Mouse (Mus musculus) CD4-positive, CD25-positive, alpha-beta regulatory T cell, adult 4 months (primary cell): Measurements from ENCODE around the gene Atp5j. TPM values are rescaled to one million over a fixed set of nuclear protein-coding genes. Genes with fewer than 3 reads are reported as not detected.

ENCODE experiments used
- ATAC-seq: one replicate; pipeline ENCODE4 v1.8.0; 2017
- polyA plus RNA-seq, 2 experiments: library from polyadenylated mRNA; unstranded; fragments of 100-300 nt; shearing (Covaris generic); gene quantifications; one replicate each; pipeline ENCODE4 v1.2.1; 2017

Gene Atp5j
- polyA plus RNA-seq: 100 to 1,000 TPM; 385 to 522 TPM

DNA sequence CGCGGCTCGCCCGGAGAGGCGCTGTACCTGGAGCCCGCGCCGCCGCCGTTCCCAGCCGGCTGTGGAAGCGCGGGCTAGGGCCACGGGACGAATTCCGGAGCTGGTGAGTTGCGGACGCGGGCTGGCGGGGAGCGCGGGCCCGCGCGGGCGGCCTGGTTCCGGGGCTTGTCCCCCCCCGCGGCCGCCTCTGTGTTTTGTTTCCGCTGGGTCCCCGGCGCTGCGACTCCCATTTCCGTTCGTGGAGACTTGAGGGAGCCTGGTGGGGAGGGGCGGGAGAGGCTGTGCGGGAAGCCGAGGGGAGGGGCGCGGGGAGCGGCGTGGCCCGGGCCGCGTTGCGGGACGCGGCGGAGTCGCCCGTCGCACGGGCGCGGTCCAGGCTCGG is at the start of gene Atp5j:
Atp5j (minus strand) TSS at position 185 of the 382 bp plus-strand sequence.
- ATAC-seq: peak; percentile 30

DNA sequence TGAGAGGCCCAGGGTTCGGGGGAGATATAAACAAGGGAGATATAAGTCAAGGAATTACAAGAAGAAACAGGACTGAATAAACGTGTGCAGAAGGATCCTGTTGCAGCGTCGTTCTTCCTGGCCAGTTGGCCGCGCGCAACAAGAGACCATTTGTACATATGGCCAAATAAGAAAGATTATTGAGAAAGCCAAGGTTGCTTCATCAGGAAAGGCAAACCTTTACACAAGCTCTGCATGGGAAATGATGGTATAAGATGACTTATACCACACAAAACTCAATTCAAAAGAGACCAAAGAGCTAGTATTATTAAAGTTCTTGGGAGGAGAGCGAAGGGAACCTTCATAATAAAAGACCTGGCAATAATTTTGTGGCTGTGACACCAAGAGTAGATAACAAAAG is 49.1 kb upstream of the Atp5j start:
- no peak for ATAC-seq

- ATAC-seq: no peak
Measured at GRCm38 (mm10) chr16:84881754-84882321, 46.4 kb upstream of the Atp5j start.

DNA sequence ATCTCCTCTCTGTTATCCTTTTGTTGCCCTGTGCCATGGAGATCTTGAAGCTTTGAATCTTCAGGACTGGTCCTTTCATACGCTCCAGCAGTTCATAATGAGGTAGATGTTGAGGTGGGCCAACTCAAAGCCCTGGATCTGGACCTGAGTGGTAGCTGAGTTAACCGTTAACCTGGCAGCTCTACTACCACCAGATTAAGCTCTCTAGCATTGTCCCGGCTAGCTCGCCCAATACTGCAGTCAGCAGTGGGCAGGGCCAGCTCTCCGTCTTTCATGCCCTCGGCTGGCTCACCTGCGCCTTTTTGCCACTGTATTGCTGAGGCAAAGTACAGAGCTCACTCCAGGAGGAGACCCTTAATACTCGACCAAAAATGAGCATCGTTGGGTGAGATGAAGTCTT is 45.7 kb upstream of the Atp5j start:
- no peak for ATAC-seq

DNA sequence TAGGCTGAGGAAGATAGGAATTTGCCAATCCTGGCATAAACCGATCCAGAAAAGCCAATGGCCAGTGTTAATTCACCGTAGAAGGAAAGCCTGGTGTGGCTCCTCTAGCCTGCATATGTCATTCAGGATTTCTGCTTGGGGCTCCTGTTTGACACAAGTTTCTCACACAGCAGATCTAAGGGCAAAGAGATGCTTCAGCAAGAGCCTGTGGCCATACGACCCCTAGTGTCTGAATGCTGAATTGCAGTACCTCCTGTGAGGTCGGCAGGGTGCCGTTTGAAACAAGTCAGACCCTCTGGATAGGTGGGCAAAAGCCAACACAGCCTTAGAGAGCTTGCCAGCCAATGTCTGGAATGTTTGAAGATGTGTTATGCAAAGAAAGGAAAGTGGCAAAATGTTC is 43.7 kb upstream of the Atp5j start:
- peak; percentile 87 for ATAC-seq

- no peak for ATAC-seq
Measured at GRCm38 (mm10) chr16:84876082-84876481, 40.7 kb upstream of the Atp5j start.

DNA sequence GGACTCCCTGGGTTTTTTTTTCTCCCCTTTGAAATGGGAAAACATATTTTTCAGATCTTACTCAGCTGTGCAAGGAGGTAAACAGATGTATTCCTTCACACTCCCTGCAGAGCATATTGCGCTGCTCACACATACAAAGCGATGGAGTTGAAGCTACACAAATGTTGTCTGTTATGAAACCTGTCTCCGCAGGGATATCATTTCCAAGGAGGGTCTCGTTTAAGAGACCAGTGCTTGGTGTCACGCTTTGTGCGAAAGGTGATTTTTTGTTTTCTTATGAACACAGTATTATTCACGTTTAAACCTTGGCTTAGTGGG is 40.3 kb upstream of the Atp5j start:
- ATAC-seq: no peak

DNA sequence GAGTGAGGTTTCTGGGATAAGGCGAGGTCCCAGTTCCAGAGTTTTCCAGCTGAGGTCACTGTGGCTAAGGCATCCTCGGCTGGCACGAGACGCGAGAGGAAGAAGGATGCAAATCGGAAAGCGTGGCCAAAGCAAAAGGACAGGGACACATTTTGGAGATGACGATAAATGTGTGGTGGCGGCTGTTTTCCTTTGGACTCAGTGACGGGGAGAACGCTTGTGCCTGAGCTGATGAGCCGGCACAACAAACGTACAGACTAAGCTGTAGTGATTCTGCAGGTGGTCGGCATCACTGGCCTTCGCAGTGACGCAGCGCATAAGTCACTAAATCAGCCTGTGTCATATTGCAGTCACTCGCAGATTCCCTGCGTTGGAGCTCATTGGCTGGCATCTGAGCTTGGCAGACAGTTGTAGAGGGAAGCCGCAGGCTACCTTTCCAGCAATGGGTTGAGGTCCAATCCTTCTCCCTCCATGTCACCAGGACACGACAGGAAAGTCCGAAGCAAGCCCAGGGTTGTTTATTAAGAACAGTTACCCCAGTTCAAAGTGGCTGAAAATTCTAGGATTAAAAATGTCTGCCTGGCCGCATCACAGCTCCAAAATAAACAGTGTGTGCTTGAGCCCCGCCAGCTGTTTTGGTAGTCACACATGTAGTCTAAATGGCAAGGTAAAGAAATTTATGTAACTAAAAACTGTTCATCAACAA is 39.7 kb upstream of the Atp5j start:
- no peak for ATAC-seq

DNA sequence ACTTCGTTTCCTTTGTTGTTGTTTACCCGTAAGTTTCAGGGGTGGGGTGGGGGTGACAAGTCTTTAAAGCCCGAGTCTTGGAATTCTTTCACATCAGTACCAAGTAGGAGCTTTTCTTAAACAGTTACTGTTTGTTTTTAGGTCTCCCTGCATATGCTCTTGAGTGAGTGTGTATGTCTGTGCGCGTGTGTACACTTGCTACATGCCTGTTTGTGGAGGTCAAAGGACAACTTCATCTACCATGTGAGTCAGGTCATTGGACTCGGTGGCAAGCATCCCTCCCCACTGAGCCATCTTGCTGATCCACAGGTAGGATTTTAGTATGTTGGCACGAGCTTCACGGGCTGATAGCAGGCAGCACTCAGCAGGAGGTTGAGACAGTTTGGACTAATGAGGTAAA is 38.4 kb upstream of the Atp5j start:
- no peak for ATAC-seq

DNA sequence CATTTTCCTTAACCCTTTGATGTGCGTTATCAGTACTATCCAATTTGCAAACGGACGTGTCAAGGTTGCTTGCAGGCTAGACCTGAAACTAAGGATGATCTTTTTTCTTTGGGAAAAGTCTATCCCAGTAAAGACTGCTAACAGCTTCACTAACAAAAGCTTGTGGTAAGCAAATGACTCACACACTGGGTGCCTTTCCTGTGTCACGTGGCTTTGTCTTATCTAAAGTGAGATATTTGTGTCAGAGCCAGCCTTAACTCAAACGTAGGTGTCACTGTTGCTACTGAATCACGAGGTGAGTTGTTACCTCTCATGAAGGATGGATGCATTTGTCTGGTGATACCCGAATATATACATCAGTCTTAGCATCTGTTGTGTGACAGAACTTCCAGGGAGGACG is 29.2 kb upstream of the Atp5j start:
- ATAC-seq: no peak

- ATAC-seq: no peak
Measured at GRCm38 (mm10) chr16:84853492-84853891, 18.1 kb upstream of the Atp5j start.

GRCm38 (mm10) chr16:84838576-84838975 is 3.2 kb upstream of the Atp5j start:
- ATAC-seq: no peak

DNA sequence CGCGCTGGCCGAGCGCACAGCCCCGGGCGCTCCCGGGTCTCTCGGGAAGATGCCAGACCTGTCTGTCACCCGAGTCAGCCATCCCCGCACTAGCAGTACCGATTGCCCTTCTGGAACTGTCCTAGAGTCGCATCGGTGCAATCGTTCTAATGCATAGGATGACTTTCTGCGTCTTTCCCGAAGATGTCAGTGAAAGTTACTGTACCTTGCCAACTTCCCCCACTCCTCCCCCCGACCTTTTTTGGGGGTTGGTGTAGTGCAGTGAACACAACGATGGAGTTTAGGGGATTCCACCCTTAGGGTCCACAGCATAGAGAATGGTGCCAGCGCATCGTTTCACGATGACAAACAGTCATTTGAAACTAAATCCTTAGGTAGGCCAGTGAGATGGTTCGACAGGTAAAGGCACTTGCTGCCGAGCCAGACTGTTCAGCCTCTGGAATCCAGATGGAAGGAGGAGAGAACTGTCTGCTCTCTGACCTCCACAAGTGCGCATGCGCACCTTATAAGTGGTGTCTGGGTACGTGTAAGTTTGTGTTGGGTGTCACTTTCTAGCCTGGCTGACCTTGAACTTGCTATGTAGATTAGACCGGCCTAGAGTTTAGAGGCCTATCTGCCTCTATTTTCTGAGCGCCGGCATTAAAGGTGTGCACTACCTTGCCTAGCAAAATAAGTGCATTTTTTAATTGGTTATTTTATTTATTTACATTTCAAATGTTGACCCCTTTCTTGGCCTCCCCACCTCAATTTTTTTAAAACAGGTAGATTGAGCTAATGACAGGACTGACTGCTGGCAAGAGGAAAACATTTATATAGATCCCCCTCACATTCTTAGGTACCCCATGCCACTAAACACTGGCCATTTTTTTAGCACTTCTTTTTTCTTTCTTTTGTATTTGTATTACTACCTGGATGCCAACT is 658 bp upstream of the Atp5j start:
- ATAC-seq: peak; percentile 1

- peak; percentile 88 for ATAC-seq
Measured at GRCm38 (mm10) chr16:84834745-84835440, 532 bp downstream of the Atp5j start, which contains the start of gene Gabpa. Gabpa (plus strand) TSS chr16:84834925.

DNA sequence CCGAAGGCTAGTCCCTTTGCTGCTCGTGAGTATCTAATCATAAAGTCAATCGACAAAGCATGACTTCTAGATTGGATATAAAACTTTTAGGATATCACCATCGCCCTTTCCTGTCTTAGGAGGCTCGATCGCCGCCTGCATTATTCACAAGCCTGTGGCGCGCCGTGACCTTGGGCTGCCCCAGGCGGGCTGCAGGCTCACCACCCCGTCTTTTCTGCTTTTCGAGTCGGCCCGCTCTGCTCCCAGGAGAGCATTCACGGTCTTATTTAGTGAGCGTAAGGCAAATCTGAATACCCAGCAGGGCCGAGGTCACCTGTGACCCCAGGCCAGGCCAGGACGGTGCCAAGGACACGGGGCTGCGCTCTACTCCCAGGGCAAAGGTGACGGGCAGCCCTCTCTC is 1.1 kb downstream of the Atp5j start:
- ATAC-seq: peak; percentile 10

DNA sequence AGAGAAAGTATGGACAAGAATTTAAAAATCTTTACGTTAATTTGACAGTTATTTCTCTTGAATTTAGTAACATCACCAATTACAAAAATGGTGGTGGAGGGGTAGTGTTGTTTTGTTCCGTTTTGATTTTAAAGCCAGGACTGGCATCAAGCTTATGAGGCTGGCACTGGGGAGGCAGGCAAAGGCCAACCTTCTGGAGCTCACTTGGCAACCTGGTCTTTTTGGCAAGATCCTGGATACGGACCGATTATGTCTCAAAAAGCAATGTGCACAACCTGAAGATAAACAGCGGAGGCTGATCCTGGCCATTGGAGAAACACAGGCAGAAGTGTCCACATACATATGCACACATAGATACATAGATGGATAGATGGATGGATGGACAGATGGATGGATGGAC is 2.7 kb downstream of the Atp5j start:
- no peak for ATAC-seq

DNA sequence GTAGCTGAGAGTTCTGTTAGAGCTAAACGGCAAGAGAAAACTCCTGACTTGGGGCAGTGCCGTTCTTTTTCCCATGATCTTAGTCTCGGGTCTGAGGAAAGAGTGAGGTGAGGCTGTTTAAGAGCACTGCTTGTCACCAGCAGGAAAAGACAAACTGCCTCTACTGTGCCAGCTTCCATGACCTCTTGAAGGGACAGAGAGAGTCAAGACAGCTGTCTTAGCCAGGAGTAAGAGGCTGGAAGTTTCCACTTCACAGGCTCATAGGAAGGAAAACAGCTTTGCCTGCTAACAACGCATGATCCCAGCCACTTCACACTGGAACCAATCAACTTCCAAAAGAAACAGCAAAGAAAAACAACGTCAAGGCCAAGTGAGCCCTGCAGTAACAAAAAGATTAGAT is 3.7 kb downstream of the Atp5j start:
- no peak for ATAC-seq

- ATAC-seq: peak; percentile 86
Measured at GRCm38 (mm10) chr16:84825009-84825408, 10.4 kb downstream of the Atp5j start.

DNA sequence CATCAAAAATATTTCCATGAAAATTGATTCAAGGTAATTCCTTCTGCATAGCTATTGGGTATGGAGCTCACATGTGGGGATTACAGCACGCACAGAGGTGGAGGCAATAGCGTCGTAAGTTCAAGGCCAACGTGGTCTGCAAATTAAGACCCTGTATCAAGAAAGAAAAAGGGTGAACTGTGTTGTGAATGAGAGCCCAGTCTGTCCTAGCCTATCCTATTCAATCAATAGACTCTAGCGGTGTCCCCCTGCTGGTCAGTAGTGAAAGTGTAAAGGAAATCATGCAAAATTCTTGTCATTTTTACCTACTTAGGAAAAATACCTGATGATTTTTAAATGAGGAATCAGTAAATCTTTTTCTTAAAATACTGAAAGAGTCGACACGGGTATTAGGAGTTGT is 18.0 kb downstream of the Atp5j start:
- peak; percentile 88 for ATAC-seq

DNA sequence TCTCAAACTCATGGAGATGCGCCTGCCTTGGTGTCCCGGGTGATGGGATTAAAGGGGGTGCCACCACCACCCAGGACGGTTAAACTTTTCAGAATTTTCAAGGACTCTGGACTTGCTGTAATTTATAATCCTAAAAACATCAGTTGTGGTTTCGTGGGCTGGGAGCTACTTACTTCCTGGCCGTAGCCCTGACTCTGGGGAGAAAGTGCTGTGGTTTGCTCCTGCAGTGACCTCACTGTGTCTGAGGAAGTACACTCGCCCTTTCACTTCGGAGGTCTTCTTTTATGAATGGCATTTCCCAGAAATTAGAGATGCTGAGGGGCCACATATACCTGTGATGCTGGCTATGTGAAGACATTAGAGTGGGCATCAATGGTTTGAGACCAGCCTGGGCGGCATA is 20.9 kb downstream of the Atp5j start:
- no peak for ATAC-seq

- no peak for ATAC-seq
Measured at GRCm38 (mm10) chr16:84813852-84814251, 21.6 kb downstream of the Atp5j start.

DNA sequence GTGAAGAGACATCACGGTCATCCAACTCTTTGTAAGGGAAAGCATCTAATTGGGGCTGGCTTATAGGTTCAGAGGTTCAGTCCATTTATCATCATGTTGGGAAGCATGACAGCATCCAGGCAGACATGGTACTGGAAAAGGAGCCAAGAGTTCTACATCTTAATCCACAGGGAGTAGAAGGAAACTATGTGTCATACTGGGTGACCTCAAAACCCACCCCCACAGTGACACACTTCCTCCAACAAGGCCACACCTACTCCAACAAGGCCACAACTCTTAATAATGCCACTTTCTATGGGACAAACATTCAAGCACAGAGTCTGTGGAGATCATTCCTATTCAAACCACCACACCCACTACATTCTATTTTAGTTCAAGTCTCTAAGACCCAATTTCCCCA is 25.2 kb downstream of the Atp5j start:
- no peak for ATAC-seq

DNA sequence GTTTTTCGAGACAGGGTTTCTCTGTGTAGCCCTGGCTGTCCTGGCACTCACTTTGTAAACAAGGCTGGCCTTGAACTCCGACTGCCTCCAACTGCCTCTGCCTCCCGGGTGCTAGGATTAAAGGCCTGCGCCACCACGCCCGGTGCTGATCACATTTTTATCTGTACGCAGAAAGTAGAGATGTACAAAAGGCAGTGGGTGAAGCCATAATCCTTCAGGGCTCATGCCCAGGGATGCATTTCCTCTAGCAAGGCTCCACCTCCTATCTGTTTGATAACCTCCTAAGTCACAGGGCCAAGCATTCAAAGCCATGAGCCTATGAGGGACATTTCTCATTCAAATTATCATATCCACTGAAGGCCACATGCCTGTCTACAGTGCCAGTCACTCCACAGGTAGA is 27.6 kb downstream of the Atp5j start:
- ATAC-seq: no peak
